Mouse (Mus musculus) kidney, adult 8-10 months (tissue): ENCODE data around the gene Tcp11l1.

ENCODE experiments used
- DNase-seq, 2 experiments: peaks; one replicate each; pipeline ENCODE4 v3.0.0; 2022

Tcp11l1 gene

DNA sequence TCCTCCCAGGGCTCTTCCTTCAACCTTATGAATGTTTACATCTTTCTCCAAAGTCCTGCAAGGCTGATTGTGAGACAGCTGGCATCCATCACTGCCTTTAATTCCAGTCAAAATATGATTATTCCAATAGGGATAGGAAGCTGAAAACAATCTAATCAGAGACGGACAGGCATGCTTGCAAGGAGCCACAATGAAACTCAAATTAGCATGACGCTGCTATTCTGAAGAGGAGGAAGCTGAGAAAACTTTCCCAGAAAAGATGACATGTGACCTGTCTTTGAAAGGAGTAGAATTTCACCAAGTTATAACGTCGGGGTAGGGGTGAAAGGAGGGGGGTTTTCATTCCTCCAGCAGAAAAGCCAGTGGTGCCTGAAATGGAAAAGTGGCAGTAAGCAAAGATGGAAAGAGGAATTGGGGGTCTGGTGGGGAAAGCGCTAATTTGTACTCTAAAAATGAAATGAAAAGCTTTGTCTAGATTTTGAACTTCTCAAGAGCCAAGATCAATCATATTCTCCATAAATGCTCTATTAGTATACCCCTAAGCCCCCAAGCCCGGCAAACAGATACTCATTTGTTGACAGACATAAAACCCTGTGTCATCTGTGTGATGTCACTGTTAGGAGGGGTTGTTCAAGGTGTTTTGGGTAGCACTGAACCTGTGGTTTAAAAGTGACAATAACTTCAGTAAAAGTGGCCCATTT lies 1.1 kb downstream of the Tcp11l1 start:
- no peak for DNase-seq

GRCm38 (mm10) chr2:104709786-104710337 lies 2.1 kb downstream of the Tcp11l1 start:
- no peak for DNase-seq

- DNase-seq = no peak
Measured at GRCm38 (mm10) chr2:104704355-104704754, 7.6 kb downstream of the Tcp11l1 start.

GRCm38 (mm10) chr2:104703158-104703557 lies 8.8 kb downstream of the Tcp11l1 start:
- no peak for DNase-seq

- DNase-seq = no peak
Measured at GRCm38 (mm10) chr2:104699659-104700058, 12.3 kb downstream of the Tcp11l1 start.

- DNase-seq = no peak
Measured at GRCm38 (mm10) chr2:104692551-104692950, 19.4 kb downstream of the Tcp11l1 start.

DNA sequence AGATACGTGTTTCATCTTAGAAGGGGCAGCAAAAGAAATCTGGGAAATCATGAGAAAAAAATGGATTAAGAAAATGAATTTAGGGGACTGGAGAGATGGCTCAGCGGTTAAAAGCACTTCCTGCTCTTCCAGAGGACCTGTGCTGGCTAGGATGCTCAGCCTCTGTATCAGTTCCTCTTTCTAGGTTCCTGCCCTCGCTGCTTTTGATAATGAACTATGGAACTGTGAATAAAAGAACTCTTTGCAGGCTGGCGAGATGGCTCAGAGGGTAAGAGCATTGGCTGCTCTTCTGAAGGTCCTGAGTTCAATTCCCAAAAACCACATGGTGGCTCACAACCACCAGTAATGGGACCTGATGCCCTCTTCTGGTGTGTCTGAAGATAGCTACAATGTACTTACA lies 21.2 kb downstream of the Tcp11l1 start:
- DNase-seq = no peak

- DNase-seq = no peak
Measured at GRCm38 (mm10) chr2:104688724-104689123, 23.2 kb downstream of the Tcp11l1 start.

DNA sequence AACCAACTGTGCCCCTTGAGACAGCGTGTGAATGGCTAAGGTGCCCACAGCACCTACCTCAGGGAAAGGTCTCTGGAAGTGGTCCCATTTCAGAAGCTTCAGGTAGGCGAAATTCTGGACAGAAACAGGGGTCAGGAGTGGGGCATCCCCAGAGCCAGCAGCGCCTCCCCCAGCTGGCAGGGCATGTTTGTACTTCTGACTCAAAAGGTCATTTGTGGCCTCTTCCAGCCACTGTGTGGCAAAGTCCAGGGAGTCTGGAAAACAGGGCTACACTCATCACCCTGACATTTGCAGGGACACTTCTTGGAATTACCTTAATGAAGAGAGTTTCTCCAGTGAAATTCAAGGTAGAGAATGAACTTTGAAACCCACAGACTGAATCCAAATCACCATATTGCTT lies 23.6 kb downstream of the Tcp11l1 start:
- peak; percentile 53 for DNase-seq

DNA sequence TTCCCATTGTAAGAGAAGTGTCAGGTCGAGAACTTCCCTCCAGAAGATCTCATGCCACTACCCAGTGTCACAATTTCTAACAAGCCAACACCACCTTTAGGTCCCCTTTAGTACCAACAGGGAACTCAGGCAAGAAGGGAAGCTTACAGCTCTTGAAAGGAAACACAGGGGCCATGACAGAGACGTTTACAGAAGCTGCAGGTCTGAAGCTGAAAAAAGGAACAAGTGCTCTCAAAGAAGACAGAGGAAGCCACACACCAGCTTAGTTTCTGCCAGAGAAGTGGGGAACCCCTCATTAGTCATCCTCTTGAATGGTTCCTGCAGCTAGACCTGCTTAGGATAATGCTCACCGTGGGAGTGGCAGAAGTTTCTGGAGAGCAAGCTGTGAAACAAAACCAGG lies 24.7 kb downstream of the Tcp11l1 start:
- no peak for DNase-seq

GRCm38 (mm10) chr2:104685418-104685817 lies 26.6 kb downstream of the Tcp11l1 start:
- peak; percentile 73 to 81 for DNase-seq

DNA sequence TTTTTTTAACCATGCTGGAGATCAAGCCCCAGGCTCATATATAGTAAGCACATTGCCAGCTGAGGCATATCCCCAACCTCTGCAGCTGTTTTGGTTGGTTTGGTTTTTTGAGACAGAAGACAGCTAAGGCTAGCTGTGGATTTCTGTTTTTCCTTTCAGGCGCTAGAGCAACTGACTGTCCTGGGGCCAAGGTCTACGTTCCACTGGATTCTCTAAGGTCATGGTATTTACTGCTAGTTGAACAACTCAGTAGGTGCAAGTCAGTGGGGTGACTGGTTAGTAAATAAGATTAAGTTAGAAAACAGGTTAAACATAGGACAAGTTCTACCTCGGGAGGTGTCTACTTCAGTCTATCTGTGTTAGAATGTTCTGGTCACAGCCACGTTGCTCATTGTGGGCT lies 27.2 kb downstream of the Tcp11l1 start:
- DNase-seq = peak; percentile 37 to 57

DNA sequence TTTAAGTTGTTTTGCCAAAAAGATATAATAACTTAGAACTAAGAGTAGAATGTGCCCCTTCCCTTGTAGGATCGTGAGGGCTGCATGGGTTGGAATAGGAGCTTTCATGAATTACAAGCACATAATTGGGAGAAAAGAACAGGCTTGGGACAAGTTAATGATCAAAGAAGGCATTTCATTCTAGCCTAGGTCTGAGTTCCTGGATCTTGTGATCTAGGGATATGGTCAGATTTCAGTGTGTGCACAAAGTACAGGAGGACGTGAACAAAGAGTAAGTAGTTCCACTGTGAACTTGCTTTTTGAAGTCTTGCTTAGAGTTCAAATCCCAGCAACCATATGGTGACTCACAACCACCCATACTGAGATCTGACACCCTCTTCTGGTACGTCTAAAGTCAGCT lies 34.6 kb downstream of the Tcp11l1 start:
- peak in 1 of 2 experiments; percentile 53 for DNase-seq

GRCm38 (mm10) chr2:104671724-104672123 lies 40.2 kb downstream of the Tcp11l1 start:
- DNase-seq = no peak

GRCm38 (mm10) chr2:104669122-104669804 lies 42.7 kb downstream of the Tcp11l1 start:
- no peak for DNase-seq

GRCm38 (mm10) chr2:104663372-104664100 lies 48.4 kb downstream of the Tcp11l1 start:
- peak; percentile 43 to 79 for DNase-seq

- no peak for DNase-seq
Measured at GRCm38 (mm10) chr2:104658659-104659058, 53.3 kb downstream of the Tcp11l1 start.

DNA sequence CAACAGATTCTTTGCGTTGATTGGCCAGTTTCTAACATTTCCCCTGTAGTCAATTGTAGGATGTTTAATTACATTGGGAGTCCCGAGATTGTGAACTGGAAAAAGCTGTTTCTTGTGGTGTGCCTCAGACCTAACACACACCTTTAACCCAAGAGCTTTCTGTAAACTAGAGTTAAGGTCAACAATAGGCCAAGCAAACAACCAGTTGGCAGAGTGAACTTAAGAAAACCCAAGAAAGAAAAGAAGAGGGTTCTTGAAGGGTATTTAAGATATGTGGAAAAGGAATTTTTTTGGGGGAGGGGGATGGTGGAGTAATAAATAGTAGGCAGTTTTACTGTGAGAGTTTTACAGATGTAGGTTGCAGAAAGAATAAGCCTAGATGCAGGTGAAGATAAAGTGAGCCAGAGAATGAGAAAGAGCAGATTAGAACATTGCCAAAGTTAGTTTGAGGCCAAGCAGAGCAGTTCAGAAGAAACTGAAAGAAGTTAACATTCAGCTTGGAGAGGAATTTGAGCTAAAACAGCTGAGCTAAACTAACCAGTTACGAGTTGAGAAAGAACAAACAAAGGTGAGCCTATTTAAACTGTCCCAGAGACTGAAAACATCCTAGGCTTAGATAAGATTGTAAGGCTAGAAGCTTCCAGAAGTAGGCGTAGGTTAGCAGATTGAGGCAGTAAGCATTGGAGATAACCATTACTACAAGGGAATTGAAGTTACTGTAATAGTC lies 95.8 kb downstream of the Tcp11l1 start:
- DNase-seq = no peak

- no peak for DNase-seq
Measured at GRCm38 (mm10) chr2:104614786-104615185, 97.2 kb downstream of the Tcp11l1 start.
